18 mouse cellular contexts compared by ENCODE assay signal in the genomic region with DNA sequence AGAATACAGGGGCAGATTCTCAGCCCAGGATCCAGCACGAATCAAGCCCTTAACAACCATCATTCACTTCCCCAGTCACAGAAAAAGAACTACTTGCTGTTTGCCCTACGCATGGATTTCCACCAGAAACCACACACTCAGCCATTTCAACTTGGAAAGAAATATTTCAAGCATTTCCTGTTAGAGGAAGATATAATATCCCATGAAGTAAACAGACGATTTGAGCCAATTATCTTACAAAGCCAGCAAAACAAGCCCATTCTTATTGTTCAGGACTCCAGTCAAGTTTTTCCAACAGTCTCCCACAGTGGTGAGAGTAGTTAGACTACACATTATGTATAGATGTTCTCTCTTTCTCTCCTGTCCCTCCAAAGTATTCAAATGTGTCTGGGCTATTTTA.
A peak's percentile ranks its signal among the peaks of the same experiment; 100 is the strongest.
DNase-seq lines count a peak whose midpoint lies in the region; ATAC-seq lines count a peak whose summit lies in the region.
"Had no signal": no experiment of that assay in that cellular context is flagged by ENCODE, and none has a peak within 500 bp of the region (broad histone marks: within the 10 kb centered on the region; RNA-seq: fewer than 3 reads in every experiment).

No protein-coding gene starts in this region.

- no peak overlapping the region for H3K4me2 ChIP-seq in heart, embryonic 15.5 days
- H3K4me2 ChIP-seq in lung, embryonic 16.5 days (ENCODE audit: low read depth, low read length), result no peak overlapping the region
- no peak overlapping the region for H3K4me2 ChIP-seq in embryonic facial prominence, embryonic 15.5 days (replicated peaks)
- H3K4me2 ChIP-seq in stomach, embryonic 16.5 days (ENCODE audit: low read depth, low read length), result no peak overlapping the region
- H3K4me2 ChIP-seq in neural tube, embryonic 15.5 days, result no peak overlapping the region
- H3K4me2 ChIP-seq: neural tube, embryonic 13.5 days had no signal

- no peak overlapping the region for H3K9ac ChIP-seq in heart, embryonic 15.5 days
- H3K9ac ChIP-seq in lung, embryonic 16.5 days (ENCODE audit: low read length), result no peak overlapping the region
- no peak overlapping the region for H3K9ac ChIP-seq in embryonic facial prominence, embryonic 15.5 days
- H3K9ac ChIP-seq in stomach, embryonic 16.5 days (ENCODE audit: low read length), result no peak overlapping the region
- H3K9ac ChIP-seq in neural tube, embryonic 15.5 days (replicated peaks), result no peak overlapping the region
- H3K9ac ChIP-seq: liver, embryonic 14.5 days; neural tube, embryonic 13.5 days had no signal

- H3K4me1 ChIP-seq in heart, embryonic 15.5 days (replicated peaks), result no peaks in the 10 kb centered on the region
- H3K4me1 ChIP-seq in lung, embryonic 16.5 days (replicated peaks; ENCODE audit: control insufficient read depth, insufficient read depth, low read length), result peaks cover 6% of the 10 kb centered on the region
- peaks cover 23% of the 10 kb centered on the region for H3K4me1 ChIP-seq in embryonic facial prominence, embryonic 15.5 days
- peaks cover 6% of the 10 kb centered on the region; the same call in 1 of the 2 replicates for H3K4me1 ChIP-seq in stomach, embryonic 16.5 days (ENCODE audit: control insufficient read depth, insufficient read depth, low read length)
- H3K4me1 ChIP-seq in neural tube, embryonic 15.5 days, result no peaks in the 10 kb centered on the region

- H3K9me3 ChIP-seq in heart, embryonic 15.5 days (replicated peaks), result no peaks in the 10 kb centered on the region
- no peaks in the 10 kb centered on the region for H3K9me3 ChIP-seq in lung, embryonic 16.5 days (ENCODE audit: control insufficient read depth, low read length)
- no peaks in the 10 kb centered on the region for H3K9me3 ChIP-seq in embryonic facial prominence, embryonic 15.5 days (replicated peaks)
- H3K9me3 ChIP-seq in stomach, embryonic 16.5 days (replicated peaks; ENCODE audit: control insufficient read depth, low read length), result no peaks in the 10 kb centered on the region
- H3K9me3 ChIP-seq in neural tube, embryonic 15.5 days (replicated peaks), result no peaks in the 10 kb centered on the region
- H3K9me3 ChIP-seq: limb, embryonic 10.5 days; neural tube, embryonic 13.5 days had no signal

- H3K4me3 ChIP-seq in heart, embryonic 15.5 days, result no peak overlapping the region
- H3K4me3 ChIP-seq in lung, embryonic 16.5 days (ENCODE audit: low read length), result no peak overlapping the region
- H3K4me3 ChIP-seq in embryonic facial prominence, embryonic 15.5 days (replicated peaks), result no peak overlapping the region
- no peak overlapping the region for H3K4me3 ChIP-seq in stomach, embryonic 16.5 days (replicated peaks; ENCODE audit: low read length)
- no peak overlapping the region for H3K4me3 ChIP-seq in neural tube, embryonic 15.5 days (replicated peaks)
- H3K4me3 ChIP-seq: limb, embryonic 10.5 days; neural tube, embryonic 13.5 days had no signal

- no peak for ATAC-seq in heart, embryonic 15.5 days (replicated peaks; ENCODE audit: insufficient number of reproducible peaks, insufficient read depth, low FRiP score, low read depth)
- peak; percentile 79 for ATAC-seq in lung, embryonic 16.5 days (ENCODE audit: low read depth)
- 0 out of 2 replicates have a peak, but pooled peaks have one; percentile 24 for ATAC-seq in embryonic facial prominence, embryonic 15.5 days (ENCODE audit: insufficient number of reproducible peaks, low FRiP score, low TSS enrichment, low read depth)
- no peak for ATAC-seq in stomach, embryonic 16.5 days (ENCODE audit: insufficient read depth, low FRiP score)
- ATAC-seq in neural tube, embryonic 15.5 days (ENCODE audit: low FRiP score), result no peak
- ATAC-seq: CD4-positive, CD25-positive, alpha-beta regulatory T cell, adult 4 months; hindbrain, postnatal 0 days had no signal

- intact Hi-C loops in heart, postnatal 25 days (cut with DNase I), result no loop called here

- H3K27me3 ChIP-seq in heart, embryonic 15.5 days, result no peaks in the 10 kb centered on the region
- H3K27me3 ChIP-seq in lung, embryonic 16.5 days (ENCODE audit: control insufficient read depth, insufficient read depth, low read depth, low read length), result no peaks in the 10 kb centered on the region
- H3K27me3 ChIP-seq in embryonic facial prominence, embryonic 15.5 days, result no peaks in the 10 kb centered on the region
- no peaks in the 10 kb centered on the region for H3K27me3 ChIP-seq in stomach, embryonic 16.5 days (ENCODE audit: control insufficient read depth, insufficient read depth, low read length)
- H3K27me3 ChIP-seq in neural tube, embryonic 15.5 days (replicated peaks), result no peaks in the 10 kb centered on the region
- H3K27me3 ChIP-seq: neural tube, embryonic 13.5 days had no signal

- peak overlapping the region; percentile 11; the same call in 1 of the 2 replicates for H3K27ac ChIP-seq in heart, embryonic 15.5 days
- peak overlapping the region; percentile 86 for H3K27ac ChIP-seq in lung, embryonic 16.5 days (ENCODE audit: low read length)
- peak overlapping the region; percentile 36; the same call in 1 of the 2 replicates for H3K27ac ChIP-seq in embryonic facial prominence, embryonic 15.5 days (replicated peaks)
- H3K27ac ChIP-seq in stomach, embryonic 16.5 days (ENCODE audit: low read length), result peak overlapping the region; percentile 16; the same call in 1 of the 2 replicates
- no peak overlapping the region for H3K27ac ChIP-seq in neural tube, embryonic 15.5 days (replicated peaks)
- H3K27ac ChIP-seq: hindbrain, postnatal 0 days; limb, embryonic 10.5 days; liver, embryonic 14.5 days; neural tube, embryonic 13.5 days had no signal

- H3K36me3 ChIP-seq in heart, embryonic 15.5 days, result no peaks in the 10 kb centered on the region
- no peaks in the 10 kb centered on the region for H3K36me3 ChIP-seq in lung, embryonic 16.5 days (ENCODE audit: control insufficient read depth, insufficient read depth, low read length)
- H3K36me3 ChIP-seq in embryonic facial prominence, embryonic 15.5 days, result no peaks in the 10 kb centered on the region
- H3K36me3 ChIP-seq in stomach, embryonic 16.5 days (ENCODE audit: control insufficient read depth, insufficient read depth, low read length), result no peaks in the 10 kb centered on the region
- no peaks in the 10 kb centered on the region for H3K36me3 ChIP-seq in neural tube, embryonic 15.5 days
- H3K36me3 ChIP-seq: limb, embryonic 10.5 days; neural tube, embryonic 13.5 days had no signal

- DNase-seq in heart, postnatal 25 days (ENCODE audit: low spot score), result no peak
- no peak for DNase-seq in lung, postnatal 10 days
- DNase-seq in thymus, postnatal 14 days, result no peak
- DNase-seq: adrenal gland, postnatal 14 days; cerebellum, adult 8-10 months; gastrocnemius, postnatal 36 days; right cerebral cortex, postnatal 4 days; thymus, adult 2 months had no signal

- WGBS in heart, embryonic 15.5 days, result 44% methylated on average over 3 of the region's 3 CpGs
- WGBS in lung, embryonic 16.5 days, result 30% methylated on average over 3 of the region's 3 CpGs
- WGBS in embryonic facial prominence, embryonic 15.5 days, result 12% methylated on average over 3 of the region's 3 CpGs
- 31% methylated on average over 3 of the region's 3 CpGs for WGBS in stomach, embryonic 16.5 days
- 81% methylated on average over 3 of the region's 3 CpGs for WGBS in neural tube, embryonic 15.5 days

Comparison
In these comparisons a context has a peak if more than half of its experiments do, and no peak if none do; other contexts are left out.
1. ATAC-seq: peak in lung, embryonic 16.5 days (single experiment) and embryonic facial prominence, embryonic 15.5 days (single experiment); none in heart, embryonic 15.5 days (single experiment), stomach, embryonic 16.5 days (single experiment) and neural tube, embryonic 15.5 days (single experiment).